Mouse (Mus musculus) layer of hippocampus, adult 18-20 months (tissue): ENCODE results near the gene Nqo1. TPM values are rescaled to one million over a fixed set of nuclear protein-coding genes. Genes with fewer than 3 reads are reported as not detected.

Experiments
- DNase-seq, 2 experiments: peaks; one replicate each; pipeline ENCODE4 v3.0.0; 2022; ENCODE audit warnings: low spot score in 2 of 2
- long read RNA-seq: library from polyadenylated mRNA; stranded (forward); transcript quantifications from one replicate; pipeline ENCODE4 v2.0.0, GENCODE M21; 2021
- total RNA-seq, 2 experiments: library from RNA; stranded (reverse); gene quantifications; 2 replicates each; pipeline ENCODE4 v1.2.3; 2021

Gene Nqo1
- 1 to 10 TPM; 5.1 to 5.9 TPM for total RNA-seq
- long read RNA-seq, partial matches to known transcripts, result 0 of 4 reads
- long read RNA-seq, other reads (novel, unspliced or antisense), result 0 of 4 reads

- peak; percentile 32 to 51 for DNase-seq
Measured at GRCm38 (mm10) chr8:107403038-107403781, at the start of gene Nqo1. Gene Nqo1 (minus strand): TSS chr8:107403206.

- DNase-seq, result no peak
Measured at GRCm38 (mm10) chr8:107451414-107452066, 48.5 kb upstream of the Nqo1 start.

- no peak for DNase-seq
Measured at GRCm38 (mm10) chr8:107449655-107450054, 46.6 kb upstream of the Nqo1 start.

GRCm38 (mm10) chr8:107449130-107449529 is 46.1 kb upstream of the Nqo1 start:
- no peak for DNase-seq

GRCm38 (mm10) chr8:107448382-107448889 is 45.4 kb upstream of the Nqo1 start:
- no peak for DNase-seq

GRCm38 (mm10) chr8:107447713-107448112 is 44.7 kb upstream of the Nqo1 start:
- no peak for DNase-seq

GRCm38 (mm10) chr8:107444626-107445025 is 41.6 kb upstream of the Nqo1 start:
- no peak for DNase-seq

GRCm38 (mm10) chr8:107439880-107440625 is 37.0 kb upstream of the Nqo1 start:
- no peak for DNase-seq

- no peak for DNase-seq
Measured at GRCm38 (mm10) chr8:107437711-107438110, 34.7 kb upstream of the Nqo1 start.

- no peak for DNase-seq
Measured at GRCm38 (mm10) chr8:107436841-107437421, 33.9 kb upstream of the Nqo1 start.

- peak; percentile 56 to 71 for DNase-seq
Measured at GRCm38 (mm10) chr8:107435962-107436831, 33.2 kb upstream of the Nqo1 start, which contains the start of gene Wwp2. Gene Wwp2 (plus strand): TSS chr8:107436365.

GRCm38 (mm10) chr8:107435421-107435961 is 32.5 kb upstream of the Nqo1 start:
- DNase-seq, result no peak

- DNase-seq, result no peak
Measured at GRCm38 (mm10) chr8:107430821-107431220, 27.8 kb upstream of the Nqo1 start.

GRCm38 (mm10) chr8:107425230-107425597 is 22.2 kb upstream of the Nqo1 start:
- no peak for DNase-seq

GRCm38 (mm10) chr8:107424597-107425229 is 21.7 kb upstream of the Nqo1 start, which contains the start of gene Nob1:
Gene Nob1 (minus strand): TSS chr8:107425051.
- peak; percentile 92 to 97 for DNase-seq

- no peak for DNase-seq
Measured at GRCm38 (mm10) chr8:107424176-107424575, 21.2 kb upstream of the Nqo1 start.

- no peak for DNase-seq
Measured at GRCm38 (mm10) chr8:107417001-107417400, 14.0 kb upstream of the Nqo1 start.

GRCm38 (mm10) chr8:107413881-107414280 is 10.9 kb upstream of the Nqo1 start:
- DNase-seq, result no peak

- DNase-seq, result no peak
Measured at GRCm38 (mm10) chr8:107412552-107412951, 9.5 kb upstream of the Nqo1 start.
